Mouse (Mus musculus): ENCODE measurements around the gene Myo16. TPM values are rescaled to one million over a fixed set of nuclear protein-coding genes. Genes with fewer than 3 reads are reported as not detected.
A peak's percentile ranks its signal among the peaks of the same experiment; 100 is the strongest.

The Myo16 gene
- total RNA-seq, 2 experiments from 2014 or later = not detected

GRCm38 (mm10) chr8:10174201-10174840, 20.6 kb downstream of the Myo16 start:
- ATAC-seq (replicated peaks; ENCODE audit: low FRiP score, low TSS enrichment, poor library complexity, severe bottlenecking) = no peak

DNA sequence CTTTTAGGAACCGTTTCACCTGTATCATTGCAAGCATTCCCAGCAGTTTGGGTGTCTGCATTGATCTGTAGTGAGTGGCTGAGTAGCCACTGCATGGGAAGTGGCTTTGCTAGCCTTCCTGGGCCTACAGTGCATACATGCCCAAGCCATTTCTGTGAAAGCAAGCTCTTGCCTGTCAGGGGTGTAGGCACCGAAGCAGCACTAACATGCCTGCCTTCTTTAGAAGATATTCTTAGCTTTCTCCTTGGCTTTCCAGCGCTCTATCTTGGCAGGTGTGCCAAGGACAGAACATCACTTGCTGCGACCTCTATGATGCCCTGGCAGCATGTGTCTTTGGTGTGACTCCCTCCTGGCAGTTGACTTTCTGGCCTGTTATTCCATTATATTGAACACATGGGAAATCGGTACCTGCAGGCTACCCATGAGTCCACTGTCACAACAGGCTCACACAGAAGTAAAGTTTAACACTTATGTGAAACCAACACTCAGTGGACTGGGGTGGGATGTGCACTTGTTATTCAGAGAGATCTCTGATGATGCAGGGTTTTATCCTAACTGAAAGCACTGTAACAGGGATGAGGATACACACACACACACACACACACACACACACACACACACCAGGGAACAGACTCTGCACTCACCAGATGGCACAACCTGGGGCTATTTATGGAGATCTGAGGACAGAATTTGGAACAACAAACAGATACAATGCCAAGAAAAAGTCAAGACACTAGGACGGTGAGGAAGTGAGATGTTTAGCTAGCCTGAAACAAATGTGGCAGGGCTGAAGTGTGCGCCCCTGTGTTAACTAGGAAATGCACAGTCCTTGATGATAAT, 21.4 kb downstream of the Myo16 start:
- no peak for ATAC-seq (replicated peaks; ENCODE audit: low FRiP score, low TSS enrichment, poor library complexity, severe bottlenecking)

DNA sequence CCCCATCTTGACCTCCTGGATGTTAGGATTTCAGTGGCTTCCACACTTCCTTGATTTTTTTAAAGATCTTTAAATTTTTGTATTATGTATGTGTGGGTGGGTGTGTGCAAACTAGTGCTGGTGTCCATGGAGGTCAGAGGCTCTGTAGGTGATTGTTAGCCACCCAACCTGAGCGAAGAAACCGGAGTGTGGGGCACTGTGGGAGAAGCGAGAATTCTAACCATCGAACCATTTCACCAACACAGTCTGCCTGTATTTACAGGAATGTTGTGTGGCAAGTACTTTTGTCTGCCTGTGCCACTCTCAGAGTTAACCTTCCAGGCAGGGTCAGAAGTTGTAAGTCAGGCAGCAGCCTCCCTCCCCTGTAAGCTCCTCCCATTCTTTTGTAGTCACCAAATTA, 22.3 kb downstream of the Myo16 start:
- no peak for ATAC-seq (replicated peaks; ENCODE audit: low FRiP score, low TSS enrichment, poor library complexity, severe bottlenecking)

DNA sequence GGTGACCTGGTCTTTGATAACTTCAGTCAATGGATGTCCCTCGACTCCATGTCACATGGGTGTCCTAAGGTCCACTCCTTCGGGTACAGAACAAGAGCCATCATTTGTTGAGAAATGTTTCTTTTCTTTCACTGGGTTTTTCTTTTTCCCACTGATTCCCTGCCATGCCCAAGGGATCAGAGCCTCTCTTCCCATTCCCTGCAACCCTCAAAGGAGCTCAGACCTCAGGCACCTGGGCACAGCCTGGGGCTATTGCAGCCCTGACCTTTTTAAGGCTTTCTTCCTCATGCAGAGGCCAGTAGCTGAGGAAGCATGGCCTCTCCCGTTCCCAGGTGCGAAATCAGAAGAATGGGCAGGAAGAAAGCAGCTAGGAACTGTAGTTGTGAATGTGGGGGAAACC, 23.4 kb downstream of the Myo16 start:
- ATAC-seq (replicated peaks; ENCODE audit: low FRiP score, low TSS enrichment, poor library complexity, severe bottlenecking) = no peak

DNA sequence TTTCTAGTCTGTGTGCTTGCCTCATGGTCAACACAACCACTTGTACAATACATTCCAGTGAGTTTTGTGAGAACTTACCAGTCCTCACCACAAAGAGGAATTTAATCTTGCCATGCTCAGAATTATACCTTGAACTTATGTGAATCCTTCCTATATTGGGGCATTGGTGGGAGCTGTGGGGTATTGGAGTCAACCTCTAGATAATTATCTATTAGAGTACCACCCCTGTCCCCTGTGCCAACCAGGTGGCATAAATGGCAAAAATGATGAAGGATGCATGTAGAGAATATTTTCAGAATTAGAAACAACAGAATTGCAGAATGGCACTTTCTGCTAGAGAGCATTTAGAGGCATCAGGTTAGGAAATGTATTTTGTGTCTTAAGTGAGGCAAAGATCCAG, 25.3 kb downstream of the Myo16 start:
- ATAC-seq (replicated peaks; ENCODE audit: low FRiP score, low TSS enrichment, poor library complexity, severe bottlenecking) = no peak

GRCm38 (mm10) chr8:10190607-10191006, 36.9 kb downstream of the Myo16 start:
- ATAC-seq (replicated peaks; ENCODE audit: low FRiP score, low TSS enrichment, poor library complexity, severe bottlenecking) = no peak

- no peak for ATAC-seq (replicated peaks; ENCODE audit: low FRiP score, low TSS enrichment, poor library complexity, severe bottlenecking)
Observed at GRCm38 (mm10) chr8:10198164-10198563, 44.5 kb downstream of the Myo16 start.

GRCm38 (mm10) chr8:10199301-10199700, 45.6 kb downstream of the Myo16 start:
- no peak for ATAC-seq (replicated peaks; ENCODE audit: low FRiP score, low TSS enrichment, poor library complexity, severe bottlenecking)

- ATAC-seq (replicated peaks; ENCODE audit: low FRiP score, low TSS enrichment, poor library complexity, severe bottlenecking) = no peak
Observed at GRCm38 (mm10) chr8:10200042-10200441, 46.3 kb downstream of the Myo16 start.

GRCm38 (mm10) chr8:10215023-10215422, 61.3 kb downstream of the Myo16 start:
- ATAC-seq (replicated peaks; ENCODE audit: low FRiP score, low TSS enrichment, poor library complexity, severe bottlenecking) = no peak

- ATAC-seq (replicated peaks; ENCODE audit: low FRiP score, low TSS enrichment, poor library complexity, severe bottlenecking) = no peak
Observed at GRCm38 (mm10) chr8:10219761-10220276, 66.1 kb downstream of the Myo16 start.

DNA sequence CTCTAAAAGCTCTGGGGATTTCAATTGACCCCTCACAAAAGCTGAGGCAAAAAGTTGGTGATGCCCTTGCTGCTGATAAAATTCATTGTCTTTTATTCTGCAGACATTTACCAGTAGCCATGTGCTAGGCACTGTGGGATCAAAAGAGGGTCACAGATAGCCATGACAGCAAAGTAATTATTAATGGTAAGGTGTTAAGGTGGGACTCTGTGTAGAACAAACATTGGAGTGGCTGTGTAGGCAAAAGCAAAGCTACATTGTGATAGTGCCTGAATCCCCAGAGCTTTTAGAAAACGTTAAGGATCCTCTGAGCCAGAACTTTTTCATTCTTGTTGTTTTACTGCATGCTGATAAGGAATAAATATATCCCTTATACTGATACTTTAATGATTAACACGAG, 69.1 kb downstream of the Myo16 start:
- ATAC-seq (replicated peaks; ENCODE audit: low FRiP score, low TSS enrichment, poor library complexity, severe bottlenecking) = no peak

DNA sequence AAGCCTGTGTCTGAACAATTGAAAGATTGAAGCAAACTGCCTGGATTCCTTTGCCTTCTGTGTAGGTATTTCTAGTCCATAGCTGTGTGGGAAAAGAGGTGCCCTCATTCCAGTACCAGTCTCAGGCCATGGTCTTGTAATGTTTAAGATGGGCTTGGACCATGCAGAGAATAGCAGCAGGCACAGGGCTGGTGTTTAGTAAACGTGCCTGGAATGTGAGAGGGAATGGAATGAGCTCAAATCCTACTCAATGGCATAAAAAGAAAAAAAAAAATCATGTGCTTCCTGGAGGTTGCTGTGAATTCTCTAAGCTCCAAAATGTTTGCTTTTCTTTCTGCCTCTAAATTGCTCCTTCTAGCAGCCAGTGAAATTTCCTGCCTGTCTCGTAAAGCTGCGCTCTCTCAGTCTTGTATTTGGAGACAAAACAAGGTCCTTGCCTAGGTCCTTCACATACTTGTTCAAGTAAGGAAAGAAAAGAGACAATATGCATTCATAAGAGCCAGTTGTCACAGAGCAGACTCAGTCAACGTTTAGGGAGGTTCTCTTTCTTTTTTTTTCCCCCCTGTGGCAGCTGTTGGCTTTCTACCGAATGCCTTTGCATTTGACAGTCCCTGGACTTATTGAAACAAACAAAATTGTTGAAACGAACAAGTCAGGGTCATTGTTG, 70.0 kb downstream of the Myo16 start:
- no peak for ATAC-seq (replicated peaks; ENCODE audit: low FRiP score, low TSS enrichment, poor library complexity, severe bottlenecking)

GRCm38 (mm10) chr8:10224305-10224971, 70.7 kb downstream of the Myo16 start:
- no peak for ATAC-seq (replicated peaks; ENCODE audit: low FRiP score, low TSS enrichment, poor library complexity, severe bottlenecking)

- no peak for ATAC-seq (replicated peaks; ENCODE audit: low FRiP score, low TSS enrichment, poor library complexity, severe bottlenecking)
Observed at GRCm38 (mm10) chr8:10225018-10225417, 71.3 kb downstream of the Myo16 start.

GRCm38 (mm10) chr8:10230746-10231369, 77.1 kb downstream of the Myo16 start:
- peak; percentile 86 for ATAC-seq (replicated peaks; ENCODE audit: low FRiP score, low TSS enrichment, poor library complexity, severe bottlenecking)

DNA sequence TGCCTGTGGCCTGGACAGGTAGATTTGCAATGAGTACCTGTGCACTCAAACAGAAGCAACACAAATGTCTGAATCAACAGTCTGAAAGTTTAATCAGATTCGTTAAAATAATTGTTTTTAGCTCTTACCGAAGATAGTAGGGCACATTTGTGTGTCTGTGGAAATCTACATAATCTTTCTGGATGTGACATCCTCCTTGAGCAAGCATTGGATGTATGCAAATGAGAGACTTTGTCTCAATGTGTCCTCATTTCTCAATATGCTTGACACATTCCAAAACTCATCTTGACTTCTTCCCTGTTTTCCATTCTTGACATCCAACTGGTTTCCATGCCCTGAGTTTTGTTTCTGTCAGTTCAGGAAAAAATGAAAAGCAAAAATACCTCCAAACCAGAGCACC, 80.8 kb downstream of the Myo16 start:
- no peak for ATAC-seq (replicated peaks; ENCODE audit: low FRiP score, low TSS enrichment, poor library complexity, severe bottlenecking)

GRCm38 (mm10) chr8:10243344-10243743, 89.6 kb downstream of the Myo16 start:
- ATAC-seq (replicated peaks; ENCODE audit: low FRiP score, low TSS enrichment, poor library complexity, severe bottlenecking) = no peak

- no peak for ATAC-seq (replicated peaks; ENCODE audit: low FRiP score, low TSS enrichment, poor library complexity, severe bottlenecking)
Observed at GRCm38 (mm10) chr8:10249156-10249555, 95.4 kb downstream of the Myo16 start.
